Mouse (Mus musculus) bone marrow, adult 2 months (tissue): ENCODE results near the gene Tmem170.

ENCODE experiments used
- CTCF ChIP-seq: fragments of 200-500 bp; IDR thresholded peaks from 2 replicates; pipeline ENCODE4 v1.5.1; 2011; ENCODE audit warnings: low read length, control low read depth; ENCODE audit not compliant: control insufficient read depth, insufficient read depth
- POLR2A ChIP-seq: fragments of 200-500 bp; IDR thresholded peaks from 2 replicates; pipeline ENCODE4 v1.6.1; 2011; ENCODE audit warnings: low read depth, mild to moderate bottlenecking, control low read depth, low read length, borderline replicate concordance; ENCODE audit not compliant: control insufficient read depth

DNA sequence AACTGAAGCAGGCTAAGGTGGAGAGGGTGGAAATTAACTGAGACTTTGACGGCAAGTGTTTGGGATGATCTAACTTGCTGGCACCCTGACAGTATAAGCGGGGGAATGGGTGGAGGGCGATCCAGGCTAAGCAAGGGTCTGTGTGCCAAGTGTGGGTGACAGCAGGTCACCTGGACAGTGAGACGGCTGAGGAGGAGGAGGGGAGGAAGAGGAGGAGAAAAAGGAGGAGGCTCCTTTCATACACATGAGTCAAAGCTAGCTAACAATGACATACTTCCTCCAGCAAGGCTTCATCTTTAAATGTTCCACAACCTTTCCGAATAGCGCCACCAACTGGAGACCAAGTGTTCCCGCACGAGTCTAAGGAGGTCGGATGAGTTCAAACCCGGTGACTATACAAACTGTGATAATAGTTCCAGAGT lies 46.8 kb upstream of the Tmem170 start:
- TF ChIP-seq CTCF = peak; percentile 53
- no peak for TF ChIP-seq POLR2A
